Mouse (Mus musculus): Measurements from ENCODE around the gene Zkscan16. TPM values are rescaled to one million over a fixed set of nuclear protein-coding genes. Genes with fewer than 3 reads are reported as not detected.
A peak's percentile ranks its signal among the peaks of the same experiment; 100 is the strongest.

The Zkscan16 gene
- 0.38 and 0.62 TPM in 2 replicates for polyA plus RNA-seq (2016; fragmentation: Nextera tagmentation; extraction: Ambion mirVana)

DNA sequence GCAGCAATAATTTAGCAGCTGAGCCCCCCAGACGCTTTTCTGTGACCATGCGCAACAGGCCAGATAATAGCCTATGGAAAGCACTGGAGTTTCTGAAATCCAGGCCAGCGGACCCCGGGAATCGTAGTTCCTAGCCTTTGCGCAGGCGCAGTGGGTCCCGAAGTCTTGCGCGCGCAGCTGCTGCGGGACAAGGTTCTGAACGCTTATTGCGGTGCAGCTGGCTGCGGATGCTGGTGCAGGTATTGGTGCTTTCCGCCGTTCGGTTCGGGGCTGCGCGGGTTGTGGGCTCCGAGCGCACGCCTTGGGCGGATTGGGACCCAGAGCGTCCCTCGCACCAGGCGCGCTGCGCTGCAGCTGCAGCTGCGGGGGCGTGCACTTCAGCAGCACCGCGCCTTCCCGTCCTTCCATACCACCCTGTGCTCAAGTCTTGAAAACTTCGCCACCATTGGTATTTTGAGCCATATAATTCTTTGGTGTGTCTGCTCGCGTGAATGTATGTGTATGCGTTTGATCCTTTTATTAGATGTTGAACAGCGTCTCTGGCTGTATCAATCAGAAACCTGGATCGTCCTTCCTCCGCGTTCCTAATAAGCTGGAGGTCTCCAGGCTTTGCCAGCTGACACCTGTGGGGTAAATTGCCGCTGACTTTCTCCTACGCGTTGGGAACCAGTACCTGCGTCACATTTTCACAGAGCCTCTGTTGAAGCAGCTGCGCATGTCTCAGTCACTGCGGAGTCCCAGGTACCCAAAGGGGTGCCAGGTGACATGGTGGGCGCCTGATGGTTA, at the start of gene Zkscan16:
Gene Zkscan16 (plus strand): TSS at position 209 of the 786 bp plus-strand sequence.
- Histone ChIP-seq H3K27ac (ENCODE audit: poor library complexity, severe bottlenecking) (no peak within 1 kb of the TSS), H3K4me3 (peak within 1 kb of the TSS; percentile 62), H3K9me3 (replicated peaks) (no peaks in the 10 kb centered on the region), H3K27me3 (replicated peaks) (peaks cover 24% of the 10 kb centered on the region), H3K4me1 (replicated peaks) (no peaks in the 10 kb centered on the region; the same call in 1 of the 2 replicates), H3K36me3 (no peaks in the 10 kb centered on the region), H3K9ac (peak within 1 kb of the TSS; percentile 62), H3K4me2 (peak within 1 kb of the TSS; percentile 80)
- ATAC-seq (ENCODE audit: insufficient number of reproducible peaks, low FRiP score): peak; percentile 53; the same call in 1 of the 2 replicates
- 2% methylated on average over 50 of the region's 50 CpGs for WGBS

DNA sequence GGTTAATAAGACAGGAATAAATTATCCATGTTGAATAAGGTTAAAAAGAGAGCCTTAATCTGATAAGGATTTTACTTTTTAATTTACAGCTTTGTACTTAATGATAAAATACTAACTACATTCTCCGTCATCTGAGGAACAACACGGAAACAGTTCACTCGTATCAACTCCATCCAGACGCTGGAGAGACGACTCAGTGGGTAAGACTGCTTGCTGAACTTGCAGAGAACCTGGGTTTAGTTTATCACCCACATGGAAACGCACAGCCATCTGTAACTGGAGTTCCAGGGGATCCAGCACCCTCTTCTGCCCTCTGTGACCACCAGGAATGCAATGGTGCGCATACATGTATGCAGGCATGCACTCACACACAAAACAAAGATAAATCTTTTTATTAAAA, 49.0 kb upstream of the Zkscan16 start:
- H3K36me3 ChIP-seq: no peaks in the 10 kb centered on the region
- H3K4me3 ChIP-seq: no peak overlapping the region
- no peaks in the 10 kb centered on the region for H3K27me3 ChIP-seq (replicated peaks)
- H3K9me3 ChIP-seq (replicated peaks): no peaks in the 10 kb centered on the region
- no peak overlapping the region for H3K9ac ChIP-seq
- H3K4me2 ChIP-seq: no peak overlapping the region
- WGBS: 73% methylated on average over 7 of the region's 7 CpGs
- H3K27ac ChIP-seq (ENCODE audit: poor library complexity, severe bottlenecking): no peak overlapping the region
- ATAC-seq (ENCODE audit: insufficient number of reproducible peaks, low FRiP score): no peak
- peaks cover 20% of the 10 kb centered on the region for H3K4me1 ChIP-seq (replicated peaks)

DNA sequence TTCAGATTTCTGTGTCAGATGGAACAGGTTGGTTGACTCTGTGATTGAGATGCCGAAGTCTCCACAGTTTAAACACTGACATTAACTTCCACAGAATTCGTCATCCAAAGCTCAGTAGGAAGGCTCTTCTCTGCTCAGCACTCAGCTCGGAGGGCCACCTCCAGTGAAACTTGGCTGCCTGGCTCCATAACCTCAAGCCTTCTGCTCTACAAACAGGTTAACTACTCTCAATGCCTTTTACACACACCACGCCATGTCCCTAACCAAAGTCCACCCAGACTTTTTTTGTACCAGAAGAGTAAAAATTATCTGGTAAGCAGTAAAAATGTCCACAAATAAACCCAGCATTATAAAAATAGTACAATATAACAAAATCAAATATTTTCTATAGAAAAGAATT, 46.0 kb upstream of the Zkscan16 start:
- H3K9ac ChIP-seq: no peak overlapping the region
- ATAC-seq (ENCODE audit: insufficient number of reproducible peaks, low FRiP score): no peak
- peaks cover 14% of the 10 kb centered on the region; the same call in 1 of the 2 replicates for H3K4me1 ChIP-seq (replicated peaks)
- H3K36me3 ChIP-seq: no peaks in the 10 kb centered on the region
- WGBS: 74% methylated on average over 4 of the region's 4 CpGs
- no peaks in the 10 kb centered on the region for H3K9me3 ChIP-seq (replicated peaks)
- H3K27me3 ChIP-seq (replicated peaks): no peaks in the 10 kb centered on the region
- no peak overlapping the region for H3K4me3 ChIP-seq
- H3K27ac ChIP-seq (ENCODE audit: poor library complexity, severe bottlenecking): no peak overlapping the region
- H3K4me2 ChIP-seq: no peak overlapping the region

DNA sequence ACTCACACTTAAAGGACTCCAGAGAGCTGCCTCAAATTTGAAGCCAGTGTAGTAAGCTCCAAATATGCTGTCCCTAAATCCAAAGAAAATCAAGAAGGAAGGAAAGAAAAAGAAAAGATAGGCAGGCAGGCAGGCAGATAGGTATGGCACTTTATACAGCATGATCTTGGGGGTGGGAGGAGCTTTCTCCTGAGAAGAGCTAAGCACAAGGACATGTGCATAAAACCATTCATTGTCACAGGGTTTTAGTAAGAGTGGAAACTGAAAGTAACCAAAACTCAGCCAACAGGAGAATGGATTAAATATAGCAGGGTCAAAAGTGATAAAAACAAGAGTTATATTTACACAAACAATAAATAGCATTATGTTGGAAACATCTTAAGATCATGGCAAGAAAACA, 45.1 kb upstream of the Zkscan16 start:
- Histone ChIP-seq H3K27ac (ENCODE audit: poor library complexity, severe bottlenecking) (no peak overlapping the region), H3K4me2 (no peak overlapping the region), H3K9me3 (replicated peaks) (no peaks in the 10 kb centered on the region), H3K9ac (no peak overlapping the region), H3K36me3 (no peaks in the 10 kb centered on the region), H3K4me1 (replicated peaks) (peaks cover 12% of the 10 kb centered on the region; the same call in 1 of the 2 replicates), H3K27me3 (replicated peaks) (no peaks in the 10 kb centered on the region), H3K4me3 (no peak overlapping the region)
- no peak for ATAC-seq (ENCODE audit: insufficient number of reproducible peaks, low FRiP score)

DNA sequence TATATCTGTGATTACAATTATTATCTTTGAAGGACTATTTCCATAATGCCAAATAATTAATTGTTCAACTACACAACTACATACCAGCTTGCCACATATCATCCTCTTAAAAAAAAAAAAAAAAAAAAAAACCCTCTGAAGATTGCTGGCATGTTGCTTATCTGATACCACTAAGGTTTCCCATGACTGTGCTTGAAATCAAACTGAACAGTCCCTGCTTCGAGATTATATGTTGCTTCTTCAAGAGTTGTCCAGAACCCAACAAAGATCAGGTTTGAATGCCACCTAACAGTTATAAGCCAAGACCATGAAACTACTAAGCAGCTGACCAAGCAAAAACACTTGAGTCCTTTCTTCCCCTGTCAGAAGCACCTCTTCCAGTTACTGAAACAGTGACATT, 36.0 kb upstream of the Zkscan16 start:
- Histone ChIP-seq H3K9me3 (replicated peaks) (no peaks in the 10 kb centered on the region), H3K27me3 (replicated peaks) (no peaks in the 10 kb centered on the region), H3K36me3 (no peaks in the 10 kb centered on the region), H3K9ac (no peak overlapping the region), H3K4me2 (no peak overlapping the region), H3K4me1 (replicated peaks) (peaks cover 10% of the 10 kb centered on the region), H3K27ac (ENCODE audit: poor library complexity, severe bottlenecking) (no peak overlapping the region), H3K4me3 (no peak overlapping the region)
- 72% methylated on average over 1 of the region's 1 CpGs for whole genome bisulfite sequencing
- no peak for ATAC-seq (ENCODE audit: insufficient number of reproducible peaks, low FRiP score)

DNA sequence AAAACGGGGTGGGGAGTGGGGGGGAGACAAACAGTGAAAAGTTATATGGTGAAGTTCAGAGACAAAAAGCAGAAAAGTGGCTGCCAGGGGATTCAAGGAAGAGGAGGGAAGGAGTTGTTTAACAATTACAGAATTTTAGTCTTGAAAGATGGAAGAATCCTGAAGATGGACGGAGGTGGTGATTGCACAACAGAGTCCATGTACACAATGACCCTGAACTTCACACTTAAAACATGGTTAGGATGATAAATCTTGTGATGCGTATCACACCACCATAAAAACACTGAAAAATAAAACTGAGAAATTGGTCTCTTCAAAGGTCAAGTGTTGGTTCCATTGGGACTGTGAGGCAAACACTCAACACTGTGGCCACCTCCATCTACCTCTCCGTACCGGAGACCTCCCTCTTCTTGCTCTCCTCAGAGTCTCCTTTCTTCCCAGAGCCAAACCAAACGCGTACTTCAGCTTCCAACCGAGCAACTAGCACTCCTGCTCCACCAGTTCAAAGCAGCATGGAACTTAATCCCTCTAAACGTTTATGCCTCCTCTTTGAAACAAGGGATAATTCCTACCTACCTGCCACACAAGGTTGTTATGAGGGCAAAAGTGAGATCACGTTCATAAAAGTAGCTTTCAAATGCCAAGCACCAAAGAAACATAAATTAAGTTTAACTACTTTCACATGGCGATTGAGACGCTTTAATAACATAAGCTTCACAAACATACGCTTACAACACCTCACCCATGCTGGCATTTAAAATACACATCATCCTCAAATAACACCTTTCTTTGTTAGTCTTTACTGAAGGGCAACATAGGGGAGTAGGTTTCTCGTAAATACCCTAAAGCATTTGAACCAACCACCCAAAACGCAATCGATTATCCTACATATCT, 33.0 kb upstream of the Zkscan16 start:
- 34% methylated on average over 16 of the region's 16 CpGs for WGBS
- peak overlapping the region; percentile 94 for H3K4me3 ChIP-seq
- no peak for ATAC-seq (ENCODE audit: insufficient number of reproducible peaks, low FRiP score)
- H3K36me3 ChIP-seq: no peaks in the 10 kb centered on the region
- H3K27me3 ChIP-seq (replicated peaks): no peaks in the 10 kb centered on the region
- H3K4me2 ChIP-seq: peak overlapping the region; percentile 87
- H3K27ac ChIP-seq (ENCODE audit: poor library complexity, severe bottlenecking): 0 out of 2 replicates have a peak overlapping the region, but pooled peaks have one; percentile 98
- peaks cover 15% of the 10 kb centered on the region for H3K4me1 ChIP-seq (replicated peaks)
- no peaks in the 10 kb centered on the region for H3K9me3 ChIP-seq (replicated peaks)
- H3K9ac ChIP-seq: peak overlapping the region; percentile 99

DNA sequence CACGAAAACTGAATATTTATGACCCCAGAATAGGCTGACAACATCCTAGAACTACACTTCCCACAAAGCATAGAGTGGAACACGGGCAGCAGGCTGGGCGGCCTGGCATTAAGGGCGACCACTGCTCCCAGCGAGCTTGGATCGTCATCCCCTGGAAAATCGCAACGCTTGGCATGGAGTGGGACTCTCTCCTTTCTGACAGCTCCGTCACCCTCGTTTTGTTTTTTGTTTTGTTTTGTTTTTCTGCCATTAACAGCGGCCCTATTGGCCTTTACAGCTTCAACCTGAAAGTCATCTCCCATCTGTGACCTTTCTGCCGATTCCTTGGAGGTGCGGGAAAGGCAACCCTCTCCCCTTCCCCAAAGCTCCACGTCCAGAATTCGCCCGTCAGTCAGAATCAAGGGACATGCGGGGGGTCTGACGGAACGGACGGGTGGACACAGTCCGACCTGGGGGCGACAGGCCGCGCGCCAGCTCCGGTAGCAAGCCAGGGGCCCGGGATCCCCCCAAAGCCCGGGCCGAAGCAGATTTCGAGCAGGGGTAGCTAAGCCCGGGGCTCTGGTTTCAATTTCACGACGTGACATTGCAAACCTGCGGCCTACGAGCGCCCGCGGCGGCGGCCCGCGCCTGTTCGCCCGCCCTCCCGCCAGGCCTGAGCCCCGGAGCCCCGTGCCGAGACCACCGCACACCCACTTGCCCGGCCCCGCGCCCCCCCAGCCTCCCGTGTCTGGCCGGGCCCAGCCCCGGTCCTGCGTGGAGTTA, 32.2 kb upstream of the Zkscan16 start:
- Histone ChIP-seq H3K27ac (ENCODE audit: poor library complexity, severe bottlenecking) (peak overlapping the region; percentile 98), H3K4me2 (peak overlapping the region; percentile 87), H3K4me1 (replicated peaks) (peaks cover 15% of the 10 kb centered on the region), H3K9ac (peak overlapping the region; percentile 99), H3K27me3 (replicated peaks) (no peaks in the 10 kb centered on the region), H3K36me3 (no peaks in the 10 kb centered on the region), H3K9me3 (replicated peaks) (no peaks in the 10 kb centered on the region), H3K4me3 (peak overlapping the region; percentile 94)
- ATAC-seq (ENCODE audit: insufficient number of reproducible peaks, low FRiP score): peak; percentile 57
- under 1% methylated on average over 50 of the region's 56 CpGs for WGBS

DNA sequence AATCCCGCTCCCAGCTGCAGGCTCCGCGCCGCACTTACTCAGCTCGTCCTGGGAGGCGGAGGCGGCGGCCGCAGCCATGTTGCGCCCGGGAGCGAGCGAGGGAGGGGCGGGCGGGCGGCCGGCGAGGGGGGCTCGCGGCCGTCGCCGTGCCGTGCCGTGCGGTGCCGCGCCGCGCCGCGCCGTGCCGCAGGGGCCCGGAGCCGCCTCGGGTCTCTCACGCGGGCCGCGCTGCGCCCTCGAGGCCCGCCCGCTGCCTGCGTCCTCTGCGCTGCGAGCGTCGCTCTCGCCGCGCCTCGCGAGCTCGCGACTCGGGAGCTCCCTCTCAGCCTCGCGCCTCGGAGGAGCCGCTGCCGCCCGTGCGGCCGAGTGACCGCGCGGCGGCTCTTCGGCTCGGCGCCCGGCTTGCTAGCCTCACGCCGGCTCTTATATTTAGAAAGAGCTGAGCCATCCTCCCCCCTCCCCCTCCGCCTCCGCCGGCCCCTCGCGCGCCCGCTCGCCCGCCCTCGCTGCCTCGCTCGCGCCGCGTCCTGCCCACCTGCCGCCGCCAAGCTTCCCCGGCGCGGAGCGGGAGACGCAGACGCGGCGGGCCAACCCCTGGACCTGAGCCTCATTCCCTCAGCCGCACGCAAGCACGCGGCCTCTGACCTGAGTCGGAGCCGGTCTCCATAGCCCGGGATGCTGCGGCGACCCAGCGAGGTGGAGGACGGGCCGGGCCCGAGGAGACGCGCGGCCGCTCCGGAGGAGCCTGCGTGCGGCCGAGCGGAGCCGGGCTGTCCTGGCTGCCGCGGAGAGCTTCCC, 31.4 kb upstream of the Zkscan16 start:
- H3K4me1 ChIP-seq (replicated peaks): peaks cover 15% of the 10 kb centered on the region
- H3K4me3 ChIP-seq: peak overlapping the region; percentile 94
- H3K4me2 ChIP-seq: peak overlapping the region; percentile 87
- H3K9ac ChIP-seq: peak overlapping the region; percentile 99
- no peaks in the 10 kb centered on the region for H3K36me3 ChIP-seq
- no peaks in the 10 kb centered on the region for H3K9me3 ChIP-seq (replicated peaks)
- peak overlapping the region; percentile 98 for H3K27ac ChIP-seq (ENCODE audit: poor library complexity, severe bottlenecking)
- H3K27me3 ChIP-seq (replicated peaks): no peaks in the 10 kb centered on the region
- ATAC-seq (ENCODE audit: insufficient number of reproducible peaks, low FRiP score): peak; percentile 78
- WGBS: under 1% methylated on average over 109 of the region's 126 CpGs

DNA sequence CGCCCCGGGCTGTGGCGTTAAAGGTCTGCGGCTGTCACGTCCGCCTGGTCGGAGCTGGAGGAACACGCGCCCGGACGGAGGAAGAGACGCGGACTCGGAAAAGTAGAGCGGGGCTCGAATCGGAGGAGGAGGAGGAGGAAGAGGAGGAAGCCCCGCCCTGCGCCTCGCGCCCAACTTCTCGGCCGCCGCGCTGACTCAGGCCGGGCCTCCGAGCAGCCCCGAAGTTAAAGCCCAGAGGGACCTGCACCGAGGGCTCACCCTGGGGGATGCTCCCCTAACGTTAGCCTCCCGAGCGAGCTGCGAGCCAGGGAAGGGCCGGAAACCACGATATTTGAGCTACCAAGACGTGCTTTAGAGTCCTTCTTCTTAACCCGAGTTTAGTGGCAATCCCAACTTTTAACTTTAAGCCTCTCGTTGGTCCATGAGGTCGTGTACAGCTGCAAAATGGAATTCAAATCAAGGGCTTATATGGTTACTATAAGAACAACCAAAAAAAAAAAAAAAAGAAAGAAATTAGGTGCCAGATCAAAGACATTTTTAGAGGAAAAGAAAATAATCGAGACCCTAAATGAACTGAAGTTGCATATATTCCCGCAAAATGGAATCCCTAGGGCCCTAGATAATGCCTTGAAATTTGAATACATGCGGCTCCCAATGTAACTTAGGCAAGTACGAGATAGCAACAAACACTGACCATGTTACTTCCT, 30.6 kb upstream of the Zkscan16 start, which contains the start of gene Ecpas:
Gene Ecpas (minus strand): TSS at position 121 of the 707 bp plus-strand sequence.
- Histone ChIP-seq H3K27me3 (replicated peaks) (no peaks in the 10 kb centered on the region), H3K9me3 (replicated peaks) (no peaks in the 10 kb centered on the region), H3K4me1 (replicated peaks) (peaks cover 15% of the 10 kb centered on the region), H3K36me3 (no peaks in the 10 kb centered on the region), H3K27ac (ENCODE audit: poor library complexity, severe bottlenecking) (peak within 1 kb of the TSS; percentile 98), H3K4me2 (peak within 1 kb of the TSS; percentile 87), H3K4me3 (peak within 1 kb of the TSS; percentile 94), H3K9ac (peak within 1 kb of the TSS; percentile 99)
- peak; percentile 84 for ATAC-seq (ENCODE audit: insufficient number of reproducible peaks, low FRiP score)
- 3% methylated on average over 43 of the region's 43 CpGs for WGBS

Data from heart, embryonic 12.5 days (tissue).